Mouse (Mus musculus): ENCODE measurements around the gene Calm1. TPM values are rescaled to one million over a fixed set of nuclear protein-coding genes. Genes with fewer than 3 reads are reported as not detected.

Gene Calm1
- polyA plus RNA-seq, 1 experiment from 2014 or later: 1,190 TPM

DNA sequence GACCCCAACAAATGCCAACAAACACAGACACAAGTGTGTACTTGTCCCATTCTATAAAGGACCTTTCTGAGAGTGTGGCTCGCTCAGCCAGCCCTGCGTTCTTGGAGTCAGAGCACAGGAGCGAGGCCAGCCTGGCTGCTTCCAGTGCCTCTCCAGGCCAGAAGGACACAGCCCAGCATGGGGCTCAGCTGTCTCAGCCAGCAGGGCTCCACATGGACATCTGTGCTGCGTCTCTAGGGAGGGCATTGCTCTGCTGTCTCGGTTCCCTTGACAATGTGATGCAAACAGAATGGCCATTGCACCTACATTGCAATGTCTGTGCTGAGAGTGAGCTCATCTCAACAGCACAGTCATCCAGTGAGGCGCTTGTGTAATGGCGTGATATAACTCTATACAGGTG, 35.7 kb downstream of the Calm1 start:
- ATAC-seq (ENCODE audit: low FRiP score, low read depth): no peak
- 0 out of 2 replicates have a peak, but pooled peaks cover 5% of the 10 kb centered on the region for H3K9me3 ChIP-seq
- H3K4me2 ChIP-seq (replicated peaks): no peak overlapping the region
- no peak overlapping the region for H3K4me3 ChIP-seq
- WGBS: 73% methylated on average over 7 of the region's 7 CpGs
- H3K27me3 ChIP-seq: no peaks in the 10 kb centered on the region
- H3K36me3 ChIP-seq: no peaks in the 10 kb centered on the region
- no peak overlapping the region for H3K27ac ChIP-seq
- peaks cover 4% of the 10 kb centered on the region; the same call in 1 of the 2 replicates for H3K4me1 ChIP-seq
- no peak overlapping the region for H3K9ac ChIP-seq

DNA sequence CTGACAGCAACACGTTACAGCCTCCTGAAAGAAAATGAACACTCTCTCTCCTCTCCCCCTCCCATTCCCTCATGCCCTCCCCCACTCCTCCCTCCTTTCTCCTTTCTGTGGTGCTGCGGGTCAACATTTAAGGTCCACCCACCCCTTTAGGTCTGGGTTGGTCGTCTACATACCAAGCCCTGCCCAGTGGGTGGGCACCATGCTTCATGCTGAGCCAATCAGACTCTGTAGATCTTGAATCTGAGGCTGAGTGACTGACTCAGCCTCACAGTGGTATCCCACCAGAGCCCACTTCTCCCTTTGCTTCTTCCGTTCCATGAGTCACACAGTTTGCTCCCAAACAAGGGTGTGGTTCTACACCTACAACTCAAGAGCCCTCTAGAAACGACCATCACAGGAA, 36.2 kb downstream of the Calm1 start:
- Histone ChIP-seq H3K4me1 (peaks cover 6% of the 10 kb centered on the region; the same call in 1 of the 2 replicates), H3K27ac (no peak overlapping the region), H3K9me3 (0 out of 2 replicates have a peak, but pooled peaks cover 5% of the 10 kb centered on the region), H3K4me2 (replicated peaks) (no peak overlapping the region), H3K36me3 (no peaks in the 10 kb centered on the region), H3K4me3 (no peak overlapping the region), H3K9ac (no peak overlapping the region), H3K27me3 (no peaks in the 10 kb centered on the region)
- no peak for ATAC-seq (ENCODE audit: low FRiP score, low read depth)
- WGBS: 33% methylated on average over 5 of the region's 5 CpGs

DNA sequence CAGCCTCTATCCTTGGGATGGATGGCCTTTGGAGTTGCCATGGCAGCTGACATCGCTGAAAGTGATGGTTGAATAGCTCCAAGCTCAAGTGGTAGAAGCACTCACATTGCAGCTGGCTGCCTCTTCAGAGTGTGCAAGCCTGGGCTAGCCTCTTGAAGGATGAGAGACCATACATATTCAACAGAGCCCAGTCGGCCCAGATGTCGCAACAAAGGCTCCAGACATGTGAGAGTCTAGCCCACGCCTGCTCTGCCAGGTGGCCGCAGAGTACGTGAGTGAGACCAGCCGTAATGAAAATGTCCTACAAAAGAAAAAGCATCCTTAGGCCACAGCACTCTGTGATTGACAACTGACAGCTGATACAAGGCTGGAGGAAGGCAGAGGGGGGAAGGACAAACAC, 40.2 kb downstream of the Calm1 start:
- H3K27me3 ChIP-seq: no peaks in the 10 kb centered on the region
- ATAC-seq (ENCODE audit: low FRiP score, low read depth): no peak
- no peaks in the 10 kb centered on the region for H3K36me3 ChIP-seq
- no peak overlapping the region for H3K4me3 ChIP-seq
- no peak overlapping the region for H3K4me2 ChIP-seq (replicated peaks)
- no peak overlapping the region for H3K27ac ChIP-seq
- no peaks in the 10 kb centered on the region for H3K9me3 ChIP-seq
- 73% methylated on average over 7 of the region's 7 CpGs for WGBS
- no peak overlapping the region for H3K9ac ChIP-seq
- peaks cover 9% of the 10 kb centered on the region; the same call in 1 of the 2 replicates for H3K4me1 ChIP-seq

DNA sequence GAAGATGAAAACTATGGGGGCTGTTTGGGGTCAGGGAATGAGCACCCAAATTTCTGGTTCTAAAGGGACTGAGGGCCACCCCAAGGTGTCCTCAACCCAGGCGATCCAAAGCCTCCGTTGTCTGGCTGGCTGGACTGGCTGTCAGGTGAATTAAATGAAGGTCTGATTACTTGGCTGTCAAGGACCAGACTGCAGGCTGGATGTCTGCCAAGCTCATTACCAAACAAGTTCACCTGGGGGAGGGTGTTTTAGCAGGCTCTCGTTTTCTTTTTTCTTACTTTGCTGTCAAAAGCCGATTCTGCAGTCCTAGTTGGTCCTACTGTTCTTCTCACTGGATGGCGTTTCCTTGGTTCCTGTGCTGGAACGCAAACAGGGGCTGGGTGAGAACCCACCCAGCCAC, 40.6 kb downstream of the Calm1 start:
- Histone ChIP-seq H3K4me2 (replicated peaks) (no peak overlapping the region), H3K27ac (no peak overlapping the region)

DNA sequence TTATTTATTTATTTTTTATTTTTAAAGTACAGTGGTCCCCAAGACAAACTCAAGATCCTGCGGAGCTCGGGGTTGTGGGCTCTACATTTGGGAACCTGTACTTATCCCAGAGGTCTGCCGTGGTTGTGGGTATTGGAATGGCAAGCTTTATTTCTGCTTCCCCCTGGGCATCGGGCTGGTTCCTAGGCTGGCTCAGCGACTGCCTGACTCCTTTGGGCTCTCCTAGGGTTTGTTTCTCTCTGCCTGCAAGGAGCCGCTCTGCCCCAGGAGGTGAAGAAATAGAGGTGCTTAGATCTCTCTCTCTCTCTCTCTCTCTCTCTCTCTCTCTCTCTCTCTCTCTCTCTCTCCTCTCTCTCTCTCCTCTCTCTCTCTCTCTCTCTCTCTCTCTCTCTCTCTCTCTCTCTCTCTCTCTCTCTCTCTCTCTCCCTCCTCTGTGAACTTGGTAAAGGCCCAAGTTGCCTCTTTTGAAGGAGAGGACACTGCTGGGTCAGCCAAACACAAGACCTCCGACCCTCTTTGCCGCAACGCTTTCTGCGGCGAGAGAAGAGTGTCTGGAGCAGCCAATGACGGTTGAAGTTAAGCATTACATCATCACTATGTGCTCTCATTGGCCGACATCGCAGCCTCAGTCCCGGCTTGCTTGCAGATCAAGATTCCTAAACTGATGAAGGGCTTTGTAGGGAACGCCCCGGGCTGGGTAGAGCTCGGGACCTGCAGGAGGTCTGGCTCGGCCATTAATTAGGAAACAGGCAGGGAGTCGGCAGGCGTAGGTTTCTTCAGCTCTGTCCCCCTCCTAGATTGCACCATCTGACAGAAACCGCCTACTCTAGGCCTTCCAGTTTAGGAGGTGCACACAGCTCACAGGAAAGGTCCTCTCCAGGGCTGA, 42.9 kb downstream of the Calm1 start:
- Histone ChIP-seq H3K9ac (0 out of 2 replicates have a peak overlapping the region, but pooled peaks have one; percentile 13), H3K4me1 (peaks cover 9% of the 10 kb centered on the region; the same call in 1 of the 2 replicates), H3K4me2 (replicated peaks) (peak overlapping the region; percentile 58), H3K4me3 (peak overlapping the region; percentile 31), H3K9me3 (no peaks in the 10 kb centered on the region), H3K36me3 (no peaks in the 10 kb centered on the region), H3K27ac (no peak overlapping the region), H3K27me3 (no peaks in the 10 kb centered on the region)
- 11% methylated on average over 22 of the region's 22 CpGs for WGBS
- ATAC-seq (ENCODE audit: low FRiP score, low read depth): peak; percentile 94

More for the DNA sequence above, 40.6 kb downstream of the Calm1 start:
- Histone ChIP-seq H3K27me3 (no peaks in the 10 kb centered on the region), H3K9ac (no peak overlapping the region), H3K9me3 (no peaks in the 10 kb centered on the region), H3K36me3 (no peaks in the 10 kb centered on the region), H3K4me3 (no peak overlapping the region), H3K4me1 (peaks cover 9% of the 10 kb centered on the region; the same call in 1 of the 2 replicates)
- no peak for ATAC-seq (ENCODE audit: low FRiP score, low read depth)
- 52% methylated on average over 6 of the region's 6 CpGs for WGBS

DNA sequence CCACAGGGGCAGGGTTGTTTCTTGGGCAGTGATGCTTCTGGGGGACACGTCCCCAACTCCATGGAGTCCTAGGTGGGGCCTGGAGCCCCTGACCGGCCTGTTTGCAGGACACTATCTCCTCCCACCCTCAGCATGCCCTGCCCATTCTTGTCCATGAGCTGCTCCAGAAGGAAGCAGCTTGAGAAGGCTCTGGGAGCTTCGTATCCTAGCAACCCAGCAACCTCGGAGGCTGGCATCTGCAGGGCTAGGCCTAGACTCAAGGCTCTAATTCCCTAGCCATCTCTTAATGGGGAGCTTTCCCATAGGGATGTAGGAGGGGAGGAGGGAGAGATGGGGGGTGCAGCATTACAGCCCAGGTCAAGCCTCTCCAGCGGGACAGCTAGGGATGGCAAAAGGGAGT, 45.3 kb downstream of the Calm1 start:
- Histone ChIP-seq H3K36me3 (no peaks in the 10 kb centered on the region), H3K4me2 (replicated peaks) (no peak overlapping the region), H3K9ac (no peak overlapping the region), H3K27ac (no peak overlapping the region), H3K4me3 (no peak overlapping the region), H3K4me1 (peaks cover 9% of the 10 kb centered on the region; the same call in 1 of the 2 replicates), H3K9me3 (no peaks in the 10 kb centered on the region), H3K27me3 (no peaks in the 10 kb centered on the region)
- no peak for ATAC-seq (ENCODE audit: low FRiP score, low read depth)
- 51% methylated on average over 5 of the region's 5 CpGs for WGBS

DNA sequence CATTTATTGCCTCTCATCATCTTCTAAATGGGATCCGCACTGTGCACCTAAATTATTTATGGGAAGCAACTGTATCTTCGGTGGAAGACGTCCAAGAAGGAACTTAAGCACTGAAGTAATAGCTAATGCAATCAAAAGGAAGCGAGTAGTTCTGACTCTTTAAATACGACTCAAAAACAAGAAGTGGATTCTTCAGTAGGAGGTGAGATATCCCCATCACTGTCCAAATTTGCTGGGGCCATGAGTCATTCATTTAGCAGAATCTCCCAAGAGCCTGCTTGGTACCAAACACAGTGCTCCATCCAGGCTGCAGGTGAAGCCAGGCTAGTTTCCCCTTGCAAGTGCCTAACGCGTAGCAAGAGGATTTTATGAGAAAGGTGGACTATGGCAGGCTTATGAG, 49.9 kb downstream of the Calm1 start:
- no peaks in the 10 kb centered on the region for H3K36me3 ChIP-seq
- no peak overlapping the region for H3K4me3 ChIP-seq
- no peak for ATAC-seq (ENCODE audit: low FRiP score, low read depth)
- no peaks in the 10 kb centered on the region for H3K9me3 ChIP-seq
- H3K27me3 ChIP-seq: no peaks in the 10 kb centered on the region
- H3K4me2 ChIP-seq (replicated peaks): no peak overlapping the region
- H3K4me1 ChIP-seq: no peaks in the 10 kb centered on the region
- WGBS: 87% methylated on average over 7 of the region's 7 CpGs
- no peak overlapping the region for H3K9ac ChIP-seq
- H3K27ac ChIP-seq: no peak overlapping the region

DNA sequence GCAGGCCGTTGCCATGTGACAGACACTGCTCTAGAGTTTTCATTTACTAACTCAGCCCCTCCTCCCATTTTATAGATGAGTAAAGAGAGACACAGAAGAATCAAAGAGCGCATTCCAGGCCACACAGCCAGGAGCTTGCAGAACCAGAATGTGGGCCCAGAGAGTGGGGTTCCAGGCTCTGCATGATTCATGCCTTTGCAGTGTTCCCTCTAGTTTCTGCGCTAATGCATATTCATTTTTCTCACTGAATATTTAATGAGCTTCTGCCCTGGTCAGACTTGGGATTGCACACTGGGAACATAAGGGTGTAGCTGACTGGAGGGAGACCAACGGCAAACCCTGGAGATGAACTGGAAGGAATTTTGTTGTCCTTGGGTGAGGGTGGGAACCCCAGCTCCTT, 55.2 kb downstream of the Calm1 start:
- H3K4me2 ChIP-seq (replicated peaks): no peak overlapping the region
- no peaks in the 10 kb centered on the region for H3K27me3 ChIP-seq
- H3K9me3 ChIP-seq: no peaks in the 10 kb centered on the region
- no peak for ATAC-seq (ENCODE audit: low FRiP score, low read depth)
- no peak overlapping the region for H3K27ac ChIP-seq
- no peak overlapping the region for H3K9ac ChIP-seq
- 81% methylated on average over 4 of the region's 4 CpGs for WGBS
- H3K4me1 ChIP-seq: no peaks in the 10 kb centered on the region
- no peak overlapping the region for H3K4me3 ChIP-seq
- no peaks in the 10 kb centered on the region for H3K36me3 ChIP-seq

DNA sequence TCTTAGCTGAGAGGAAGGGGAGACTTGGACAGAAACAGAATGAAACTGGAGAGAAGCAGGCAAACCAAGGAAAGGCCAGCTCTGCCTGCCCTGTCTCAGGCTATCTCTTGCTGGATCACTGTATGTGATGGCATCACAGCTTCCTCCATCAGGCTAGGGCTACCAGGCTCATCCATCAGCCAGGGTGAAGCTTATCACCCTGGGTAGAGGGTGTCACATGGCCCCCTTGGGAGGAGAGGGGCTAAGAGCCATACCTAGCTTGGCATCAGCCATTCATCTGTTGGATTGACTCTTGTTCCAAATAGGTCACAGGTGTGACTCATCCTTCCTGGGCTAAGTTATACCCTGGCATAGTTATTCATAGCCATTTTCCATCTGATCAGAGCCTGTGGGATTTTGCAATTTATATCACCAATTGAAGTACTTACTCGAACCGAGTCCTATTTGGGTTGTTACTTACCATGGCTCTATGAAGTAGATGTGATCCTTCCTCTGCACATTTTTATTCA, 56.3 kb downstream of the Calm1 start:
- no peak overlapping the region for H3K27ac ChIP-seq
- peaks cover 7% of the 10 kb centered on the region for H3K4me1 ChIP-seq
- H3K4me2 ChIP-seq (replicated peaks): no peak overlapping the region
- H3K9me3 ChIP-seq: no peaks in the 10 kb centered on the region
- WGBS: 87% methylated on average over 2 of the region's 2 CpGs
- H3K4me3 ChIP-seq: no peak overlapping the region
- H3K36me3 ChIP-seq: no peaks in the 10 kb centered on the region
- H3K9ac ChIP-seq: no peak overlapping the region
- ATAC-seq (ENCODE audit: low FRiP score, low read depth): no peak
- H3K27me3 ChIP-seq: no peaks in the 10 kb centered on the region

DNA sequence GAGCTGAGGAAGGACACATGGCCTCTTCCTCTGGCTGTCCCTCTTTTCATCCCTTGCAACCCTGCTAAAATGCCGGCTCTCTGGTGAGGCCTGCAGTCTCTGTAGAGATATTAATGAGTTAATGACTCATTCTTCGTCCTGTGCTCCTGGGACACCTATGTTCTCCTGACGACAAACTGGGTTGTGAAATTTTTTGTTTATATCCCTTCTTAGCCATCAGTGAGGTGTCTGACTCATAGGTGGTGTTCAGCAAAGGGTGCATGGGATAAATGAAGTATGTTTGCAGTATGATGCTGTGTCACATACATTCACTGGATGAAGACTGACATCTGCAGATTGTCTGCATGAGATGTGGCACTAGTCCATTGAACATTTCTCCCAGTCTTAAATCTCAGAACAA, 58.5 kb downstream of the Calm1 start:
- 73% methylated on average over 3 of the region's 3 CpGs for WGBS
- peaks cover 8% of the 10 kb centered on the region for H3K4me1 ChIP-seq
- ATAC-seq (ENCODE audit: low FRiP score, low read depth): no peak
- H3K9me3 ChIP-seq: no peaks in the 10 kb centered on the region
- no peak overlapping the region for H3K27ac ChIP-seq
- no peaks in the 10 kb centered on the region for H3K27me3 ChIP-seq
- no peak overlapping the region for H3K9ac ChIP-seq
- no peak overlapping the region for H3K4me3 ChIP-seq
- H3K36me3 ChIP-seq: no peaks in the 10 kb centered on the region
- no peak overlapping the region for H3K4me2 ChIP-seq (replicated peaks)

Measured in limb, embryonic 13.5 days (tissue).